Mouse (Mus musculus): ENCODE measurements around the gene Kansl1. TPM values are rescaled to one million over a fixed set of nuclear protein-coding genes. Genes with fewer than 3 reads are reported as not detected.
"Not testable (repeated sequence)": the region's sequence is repeated elsewhere in the genome, so short reads cannot be mapped to it uniquely, and the experiment has no call there.

Gene Kansl1
- 17.5 and 18.3 TPM in 2 replicates for polyA plus RNA-seq (2015; fragmentation: Nextera tagmentation; extraction: Ambion mirVana)

DNA sequence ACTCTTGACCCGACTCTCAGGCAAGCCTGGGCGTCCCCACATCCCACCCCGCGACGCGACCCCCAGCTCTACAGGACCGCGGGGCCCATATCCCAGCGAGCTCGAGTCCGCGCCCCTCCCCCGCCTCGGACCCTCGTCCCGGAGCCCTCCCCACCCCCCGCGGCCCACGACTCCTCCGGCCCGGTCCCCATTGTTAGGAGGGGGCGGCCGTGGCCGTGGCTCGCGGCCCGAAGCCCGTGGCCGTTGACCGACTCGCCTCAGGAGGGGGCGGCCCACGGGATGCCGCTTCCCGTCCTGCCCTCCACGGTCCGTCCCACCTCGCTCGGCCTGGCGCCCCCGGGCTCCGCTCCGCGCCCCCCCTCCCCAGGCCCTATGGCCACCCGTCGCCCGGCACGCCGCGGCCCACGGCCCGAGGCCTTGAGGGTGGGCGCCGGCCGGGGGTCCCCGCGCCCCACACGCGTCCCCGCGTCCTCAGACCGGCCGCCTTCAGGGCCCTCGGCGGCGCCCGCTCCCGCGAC is at the start of gene Kansl1:
Gene Kansl1 (minus strand): TSS at position 111 of the 518 bp plus-strand sequence.
- DNase-seq (ENCODE audit: low spot score), result no peak

DNA sequence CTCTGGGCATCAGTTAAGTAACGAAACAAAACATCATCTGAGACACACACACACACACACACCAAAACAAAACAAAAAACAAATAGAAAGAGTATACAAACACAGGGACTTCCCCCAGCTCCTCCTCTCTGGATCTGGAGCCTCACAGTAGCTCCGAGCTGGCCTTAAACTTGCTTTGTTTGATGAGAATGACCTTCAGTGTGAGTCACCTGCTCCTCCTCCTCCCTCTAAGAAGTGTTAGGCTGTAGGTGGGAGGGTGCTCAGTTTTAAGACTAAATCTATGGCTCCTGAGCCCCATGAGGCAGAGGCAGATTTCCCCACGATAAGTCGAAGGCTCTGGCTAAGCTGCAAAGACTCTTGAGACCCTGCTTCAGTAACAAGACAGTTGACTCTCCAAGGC is 43.8 kb upstream of the Kansl1 start:
- no peak for DNase-seq (ENCODE audit: low spot score)

DNA sequence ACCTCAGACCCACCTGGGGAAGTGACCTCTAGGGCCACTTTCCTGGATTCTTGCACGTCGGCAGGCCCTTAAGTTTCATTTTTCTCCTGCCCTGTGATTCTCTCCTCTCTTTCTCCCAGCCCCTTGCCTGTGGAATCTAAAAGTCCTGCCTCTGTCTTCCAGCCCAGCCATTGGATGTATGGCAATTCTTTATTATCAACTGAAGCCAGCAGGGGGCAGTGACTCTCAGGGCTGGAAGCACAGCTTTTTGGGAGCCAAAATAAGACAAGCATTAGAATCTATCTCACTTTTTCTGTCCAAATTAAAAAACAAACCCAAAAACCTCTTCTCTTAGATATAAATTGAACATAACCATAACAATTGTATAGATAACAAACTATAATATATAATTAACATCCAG is 41.9 kb upstream of the Kansl1 start:
- peak; percentile 43 for DNase-seq (ENCODE audit: low spot score)

DNA sequence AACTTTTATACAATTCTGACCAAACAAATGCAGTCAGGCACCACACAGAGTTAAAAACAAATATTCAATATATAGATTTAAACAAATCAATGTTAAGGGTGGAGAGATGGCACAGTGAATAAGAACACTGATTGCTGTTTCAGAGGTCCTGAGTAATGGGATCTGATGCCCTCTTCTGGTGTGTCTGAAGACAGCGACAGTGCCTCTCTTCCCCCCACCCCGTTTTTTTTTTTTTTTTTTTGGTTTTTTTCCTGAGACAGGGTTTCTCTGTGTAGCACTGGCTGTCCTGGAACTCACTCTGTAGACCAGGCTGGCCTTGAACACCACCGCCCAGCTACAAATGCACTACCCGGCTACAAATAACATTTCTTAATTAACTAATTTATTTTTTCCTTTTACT is 39.8 kb upstream of the Kansl1 start:
- no peak for DNase-seq (ENCODE audit: low spot score)

DNA sequence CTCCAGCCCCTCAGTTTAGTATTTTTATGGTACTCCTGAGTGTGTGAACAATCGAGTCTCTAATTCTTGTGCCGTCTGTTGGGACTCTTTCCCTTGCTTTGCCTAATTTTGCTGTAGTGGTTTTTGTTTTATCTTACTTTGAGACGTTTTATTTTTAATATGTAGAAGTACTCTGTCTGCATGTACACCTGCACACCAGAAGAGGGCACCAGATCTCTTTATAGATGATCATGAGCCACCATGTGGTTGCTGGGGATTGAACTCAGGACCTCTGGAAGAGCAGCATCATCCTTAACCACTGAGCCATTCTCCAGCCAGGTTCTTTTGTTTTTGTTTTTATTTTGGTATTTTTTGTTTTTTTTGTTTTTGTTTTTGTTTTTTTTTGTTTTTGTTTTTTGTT is 19.6 kb upstream of the Kansl1 start:
- no peak for DNase-seq (ENCODE audit: low spot score)

DNA sequence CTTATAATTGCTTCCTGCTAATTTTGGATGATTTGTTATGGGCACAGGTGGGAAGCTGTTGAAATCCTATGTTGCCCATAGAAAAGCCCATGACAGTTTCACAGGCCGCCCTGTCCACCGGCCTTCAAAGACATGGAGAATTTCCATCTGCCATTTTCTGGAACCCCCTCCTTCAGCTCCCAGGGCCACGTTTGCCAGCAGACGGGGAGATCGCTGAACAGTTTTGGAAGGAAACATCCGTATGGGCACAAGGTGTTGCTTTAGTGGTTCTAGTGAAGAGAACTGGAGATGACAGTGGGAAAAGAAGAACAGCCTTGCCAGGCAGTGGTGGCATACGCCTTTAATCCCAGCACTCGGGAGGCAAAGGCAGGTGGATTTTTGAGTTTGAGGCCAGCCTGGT is 13.3 kb upstream of the Kansl1 start:
- no peak for DNase-seq (ENCODE audit: low spot score)

DNA sequence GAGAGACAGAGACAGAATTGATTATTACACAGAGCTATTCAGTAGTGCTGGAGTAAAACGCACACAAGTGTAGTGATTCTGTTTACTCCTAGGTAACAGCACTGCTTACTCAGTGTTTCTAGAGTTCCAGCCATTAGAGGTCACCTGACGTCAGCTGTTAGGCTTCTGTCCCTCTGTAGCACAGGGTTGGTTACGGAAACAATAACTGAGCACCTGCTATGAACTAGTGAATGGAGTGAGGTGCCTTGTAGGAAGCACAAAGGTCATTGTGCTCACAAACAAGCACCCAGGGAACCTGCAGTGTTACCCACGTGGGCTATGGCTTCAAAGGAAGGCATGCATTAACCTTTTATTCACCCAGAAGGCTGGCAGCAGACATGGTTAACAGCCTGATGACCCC is 10.8 kb upstream of the Kansl1 start:
- no peak for DNase-seq (ENCODE audit: low spot score)

DNA sequence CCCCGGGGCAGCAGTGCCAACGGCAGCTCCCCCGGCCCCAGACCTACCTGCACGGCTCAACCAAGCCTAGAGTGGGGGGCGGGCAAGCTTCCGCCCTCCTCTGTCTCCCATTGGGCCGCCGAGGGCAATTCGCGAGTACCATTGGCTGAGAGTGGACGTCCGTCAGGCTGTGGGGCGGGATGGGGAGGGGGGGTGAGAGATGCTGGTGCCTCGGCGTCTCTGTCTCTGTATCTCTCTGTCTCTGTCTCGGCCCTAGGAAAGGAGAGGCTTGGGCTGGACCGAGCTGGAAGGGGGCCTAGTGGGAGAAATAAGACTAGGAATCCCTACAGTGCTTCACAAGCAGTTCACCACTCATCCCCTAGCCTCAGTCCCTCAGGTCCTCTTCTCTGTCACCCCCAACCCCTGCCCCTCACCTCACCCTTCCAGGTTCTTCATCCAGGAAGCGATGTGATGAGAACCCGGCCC is 742 bp upstream of the Kansl1 start:
- DNase-seq (ENCODE audit: low spot score), result peak; percentile 93

DNA sequence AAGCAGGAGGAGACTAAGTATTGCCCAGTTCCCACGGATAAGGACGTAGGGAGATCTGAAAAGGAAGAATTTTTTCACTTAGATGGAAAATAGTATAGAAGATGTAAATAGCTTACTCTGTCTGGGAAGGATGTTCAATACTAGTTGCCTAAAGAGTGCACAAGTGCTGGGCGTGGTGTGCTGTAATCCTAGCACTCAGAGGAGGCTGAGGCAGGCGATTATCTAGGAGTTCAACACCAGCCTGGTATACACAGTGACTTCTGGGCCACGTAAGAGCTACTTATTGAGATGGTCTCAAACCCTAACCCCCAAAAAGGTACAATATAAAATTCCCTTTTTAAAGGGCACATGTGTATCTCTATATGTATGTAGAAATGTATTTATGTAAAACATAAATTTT is 963 bp downstream of the Kansl1 start:
- no peak for DNase-seq (ENCODE audit: low spot score)

DNA sequence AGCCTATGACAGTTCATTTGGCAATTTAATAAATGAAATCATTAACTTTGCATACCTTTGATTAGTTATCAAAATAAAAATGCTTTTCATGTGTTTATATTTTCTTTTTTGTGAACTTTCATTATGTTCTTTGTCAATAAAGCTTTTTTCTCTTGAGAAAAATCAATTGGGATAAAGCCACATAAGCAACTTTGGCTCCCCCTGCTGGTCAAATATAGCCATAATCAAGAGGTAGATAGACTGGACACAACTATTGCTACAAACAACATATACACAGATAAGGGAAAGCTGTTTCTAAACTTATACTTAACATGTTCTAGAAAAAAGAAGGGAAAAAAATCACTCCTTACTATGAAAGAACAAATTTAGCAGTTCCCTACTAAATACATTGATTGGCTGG is 7.1 kb downstream of the Kansl1 start:
- DNase-seq (ENCODE audit: low spot score), result peak; percentile 78

DNA sequence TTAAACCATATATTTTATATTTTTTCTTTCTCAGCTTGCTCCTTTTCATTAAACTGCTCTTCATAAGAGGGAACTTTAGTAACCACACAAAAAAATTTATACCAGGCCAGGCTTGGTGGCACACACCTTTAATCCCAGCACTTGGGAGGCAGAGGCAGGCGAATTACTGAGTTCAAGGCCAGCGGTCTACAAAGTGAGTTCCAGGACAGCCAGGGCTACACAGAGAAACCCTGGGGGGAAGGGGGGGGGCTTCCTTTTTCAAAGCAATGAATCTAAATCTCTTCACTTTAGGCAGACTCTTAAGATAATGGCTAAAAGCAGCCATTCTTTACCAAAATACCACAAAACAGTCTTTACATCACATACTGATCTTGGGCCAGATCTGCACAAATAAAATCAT is 9.0 kb downstream of the Kansl1 start:
- DNase-seq (ENCODE audit: low spot score), result no peak

DNA sequence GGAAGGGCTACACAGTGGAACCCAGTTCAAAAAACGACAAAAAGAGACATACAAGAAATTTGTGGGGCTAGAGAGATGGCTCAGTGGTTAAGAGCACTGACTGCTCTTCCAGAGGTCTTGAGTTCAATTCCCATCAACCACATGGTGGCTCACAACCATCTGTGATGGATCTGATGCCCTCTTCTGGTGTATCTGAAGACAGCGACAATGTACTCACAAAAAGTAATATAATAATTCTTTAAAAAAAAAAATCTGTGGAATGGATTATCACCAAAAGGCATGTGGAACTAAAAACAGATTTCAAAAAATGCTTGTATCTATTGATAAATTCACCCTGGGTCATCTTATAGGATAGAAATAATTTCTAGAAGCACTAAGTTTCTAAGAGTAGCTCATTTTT is 10.2 kb downstream of the Kansl1 start:
- DNase-seq (ENCODE audit: low spot score), result no peak

DNA sequence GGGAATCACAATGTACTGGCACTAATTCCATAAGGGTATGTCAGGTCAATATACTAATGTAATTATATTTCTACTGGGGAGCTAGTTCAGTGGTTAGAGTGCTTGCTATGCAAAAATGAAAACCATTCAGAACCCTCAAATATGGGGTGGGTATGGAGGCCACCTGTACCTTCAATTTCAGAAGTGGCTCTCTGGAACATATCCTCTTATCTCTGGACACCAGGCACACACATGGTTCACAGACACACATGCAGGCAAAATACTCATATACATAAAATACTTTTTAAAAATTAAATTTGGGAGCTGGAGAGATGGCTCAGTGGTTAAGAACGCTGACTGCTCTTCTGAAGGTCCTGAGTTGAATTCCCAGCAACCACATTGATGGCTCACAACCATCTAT is 16.0 kb downstream of the Kansl1 start:
- no peak for DNase-seq (ENCODE audit: low spot score)

DNA sequence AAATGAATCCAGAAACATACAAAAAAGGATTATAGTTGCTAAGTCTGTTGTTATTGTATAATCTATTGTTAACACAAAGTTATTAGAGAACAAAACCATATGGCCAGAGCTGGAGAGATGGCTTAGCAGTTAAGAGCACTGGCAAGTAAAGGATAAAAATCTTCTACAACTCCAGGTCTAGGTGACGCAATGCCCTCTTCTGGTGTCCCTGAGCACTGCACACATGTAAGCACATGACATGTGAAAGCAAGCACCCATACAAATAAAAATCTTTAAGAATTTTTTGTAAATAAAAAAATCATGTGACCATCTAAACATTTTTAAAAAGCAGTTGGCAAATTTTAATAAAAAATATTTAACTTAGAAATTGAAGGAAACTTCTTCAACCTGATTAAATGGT is 17.4 kb downstream of the Kansl1 start:
- no peak for DNase-seq (ENCODE audit: low spot score)

DNA sequence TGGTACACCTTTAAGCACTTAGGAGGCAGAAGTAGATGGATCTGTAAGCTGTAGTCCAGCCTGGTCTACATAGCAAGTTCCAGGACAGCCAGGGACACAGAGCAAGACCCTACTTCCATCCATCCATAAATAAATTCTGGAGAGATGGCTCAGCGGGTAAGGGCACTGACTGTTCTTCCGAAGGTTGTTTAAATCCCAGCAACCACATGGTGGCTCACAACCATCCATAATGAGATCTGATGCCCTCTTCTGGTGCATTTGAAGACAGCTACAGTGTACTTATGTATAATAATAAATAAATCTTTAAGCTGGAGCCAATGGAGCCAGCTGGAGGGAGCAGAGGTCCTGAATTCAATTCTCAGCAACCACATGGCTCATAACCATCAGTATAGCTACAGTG is 20.2 kb downstream of the Kansl1 start:
- not testable (repeated sequence) for DNase-seq (ENCODE audit: low spot score)

DNA sequence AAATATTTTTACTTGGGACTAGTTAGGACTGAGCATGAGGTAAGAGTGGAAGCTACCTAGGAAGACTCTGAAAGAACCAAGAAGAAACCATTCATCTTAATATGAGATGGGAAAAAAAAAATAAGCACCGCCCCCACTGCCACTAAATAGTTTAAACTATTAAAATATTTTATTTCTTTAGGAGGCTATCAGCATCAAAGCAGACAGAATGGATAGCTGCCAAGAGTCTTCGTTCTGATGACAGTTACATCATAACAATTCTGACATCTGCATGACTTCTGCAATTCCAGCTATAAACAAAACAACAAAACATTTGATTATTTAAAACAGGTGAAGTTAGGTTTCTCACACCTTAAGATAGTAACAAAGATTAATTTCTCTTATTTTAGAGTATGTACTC is 23.1 kb downstream of the Kansl1 start:
- no peak for DNase-seq (ENCODE audit: low spot score)

DNA sequence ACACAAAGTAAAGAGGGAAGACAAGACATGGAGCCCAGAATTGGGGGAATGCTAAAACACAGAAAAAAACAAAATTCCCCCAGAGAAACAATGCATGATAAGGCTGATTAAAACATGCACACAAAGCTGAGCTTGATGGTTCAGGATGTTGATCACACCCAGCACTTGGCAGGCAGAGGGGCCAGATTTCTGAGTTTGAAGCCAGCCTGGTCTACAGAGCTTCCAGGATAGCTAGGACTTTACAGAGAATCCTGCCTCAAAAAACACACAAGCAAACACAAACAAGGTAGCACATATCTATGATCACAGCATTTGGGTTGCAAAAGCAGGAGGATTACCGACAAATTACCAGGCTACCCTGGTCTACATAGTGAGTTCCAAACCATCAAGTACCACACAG is 23.6 kb downstream of the Kansl1 start:
- DNase-seq (ENCODE audit: low spot score), result no peak

DNA sequence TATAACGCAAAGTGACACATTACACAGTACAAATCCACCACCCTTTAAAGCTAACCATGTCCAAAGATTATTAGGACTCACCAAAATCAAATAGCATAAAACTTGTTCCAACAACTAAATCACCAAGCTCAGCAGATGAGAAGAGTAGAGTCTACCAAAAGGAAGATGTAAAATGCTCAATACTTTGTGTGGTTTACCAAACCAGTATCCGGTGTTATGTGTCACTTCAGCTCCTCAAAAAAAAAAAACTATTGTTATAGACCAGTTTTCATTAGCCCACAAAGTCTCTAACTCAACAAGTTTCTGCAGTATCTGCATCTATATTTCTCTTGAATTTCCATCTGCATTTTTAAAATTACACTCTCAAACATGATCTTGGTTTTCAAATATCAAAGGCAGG is 25.3 kb downstream of the Kansl1 start:
- DNase-seq (ENCODE audit: low spot score), result peak; percentile 5

DNA sequence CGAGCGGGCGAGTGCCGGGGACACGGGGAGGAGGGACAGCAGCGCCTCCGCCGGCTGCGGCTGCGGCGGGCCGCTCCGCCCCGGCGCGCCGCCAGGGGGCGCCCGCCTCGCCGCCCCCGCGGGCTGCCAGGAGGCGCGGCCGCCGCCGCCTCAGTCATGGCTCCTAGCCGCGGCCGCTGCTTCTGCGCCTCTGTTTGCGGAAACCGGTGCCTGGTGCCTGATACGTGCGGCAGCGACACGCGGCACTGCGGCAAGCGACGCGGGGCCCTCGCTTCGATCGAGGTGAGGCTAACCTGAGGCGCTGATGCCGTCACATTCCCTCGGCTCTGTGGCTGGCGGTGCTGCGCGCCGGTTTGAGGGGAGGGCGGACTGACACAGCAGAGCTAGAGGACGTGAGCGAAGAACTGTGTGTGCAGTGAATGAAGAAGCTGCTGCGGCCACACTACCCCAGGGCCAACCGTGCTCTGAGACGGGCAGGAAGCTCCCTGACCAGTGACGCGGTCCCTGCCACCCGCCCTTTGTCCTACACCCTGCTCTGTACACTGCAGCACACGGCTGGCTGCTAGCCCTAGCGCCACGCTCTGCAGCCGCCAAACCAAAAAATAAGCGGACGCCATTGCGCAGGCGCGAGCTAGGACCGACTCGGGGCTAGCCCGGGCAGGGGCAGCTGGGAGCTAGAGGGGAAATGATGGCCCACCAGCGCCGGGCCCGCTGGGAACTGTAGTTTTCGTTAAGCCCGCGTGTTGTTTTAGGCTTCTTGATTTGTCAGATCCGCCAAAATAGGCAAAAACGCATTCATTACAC is 26.1 kb downstream of the Kansl1 start:
- DNase-seq (ENCODE audit: low spot score), result peak; percentile 96

DNA sequence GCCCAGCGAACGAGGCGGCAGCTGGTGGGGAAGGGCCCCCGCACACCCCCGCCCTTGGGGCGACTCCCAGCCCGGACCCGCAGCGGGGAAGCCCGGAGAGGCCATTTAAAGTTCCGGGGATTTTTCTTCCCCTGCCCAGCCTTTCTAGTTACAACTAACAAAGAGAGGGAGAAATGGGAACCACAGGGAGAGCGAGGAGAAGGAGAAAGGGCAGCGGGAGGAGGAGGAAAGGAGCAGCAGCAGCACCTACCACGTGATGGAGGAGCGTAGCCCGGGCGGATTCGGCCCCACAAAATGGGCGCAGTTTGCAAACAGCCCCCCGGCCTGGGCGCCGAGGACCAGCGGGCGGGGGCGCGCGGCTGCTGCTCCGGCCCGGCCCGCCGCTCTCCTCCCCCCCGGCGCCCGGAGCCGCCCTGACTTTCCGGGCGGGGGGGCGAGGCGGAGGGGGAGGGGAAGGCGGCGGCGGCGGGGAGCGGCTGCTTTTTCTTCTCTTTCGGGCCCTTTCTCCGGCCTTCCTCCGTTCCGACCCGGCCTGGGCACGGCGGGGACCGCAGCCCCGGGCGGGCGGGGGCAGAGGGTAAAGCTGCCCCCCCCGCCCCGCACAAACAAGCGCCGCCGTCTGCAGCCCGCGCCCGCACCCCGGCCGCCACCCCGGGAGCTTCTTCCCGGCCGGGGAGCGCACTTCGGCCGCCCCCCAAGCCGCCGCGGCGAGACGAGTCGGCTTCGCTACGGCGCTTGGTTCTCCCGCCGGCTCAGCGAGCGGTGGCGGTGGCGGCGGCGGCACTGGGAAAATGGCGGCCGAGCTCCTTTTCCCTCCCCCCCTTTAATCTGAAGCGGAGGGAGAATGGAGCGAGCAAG is 27.0 kb downstream of the Kansl1 start:
- DNase-seq (ENCODE audit: low spot score), result peak; percentile 64

DNA sequence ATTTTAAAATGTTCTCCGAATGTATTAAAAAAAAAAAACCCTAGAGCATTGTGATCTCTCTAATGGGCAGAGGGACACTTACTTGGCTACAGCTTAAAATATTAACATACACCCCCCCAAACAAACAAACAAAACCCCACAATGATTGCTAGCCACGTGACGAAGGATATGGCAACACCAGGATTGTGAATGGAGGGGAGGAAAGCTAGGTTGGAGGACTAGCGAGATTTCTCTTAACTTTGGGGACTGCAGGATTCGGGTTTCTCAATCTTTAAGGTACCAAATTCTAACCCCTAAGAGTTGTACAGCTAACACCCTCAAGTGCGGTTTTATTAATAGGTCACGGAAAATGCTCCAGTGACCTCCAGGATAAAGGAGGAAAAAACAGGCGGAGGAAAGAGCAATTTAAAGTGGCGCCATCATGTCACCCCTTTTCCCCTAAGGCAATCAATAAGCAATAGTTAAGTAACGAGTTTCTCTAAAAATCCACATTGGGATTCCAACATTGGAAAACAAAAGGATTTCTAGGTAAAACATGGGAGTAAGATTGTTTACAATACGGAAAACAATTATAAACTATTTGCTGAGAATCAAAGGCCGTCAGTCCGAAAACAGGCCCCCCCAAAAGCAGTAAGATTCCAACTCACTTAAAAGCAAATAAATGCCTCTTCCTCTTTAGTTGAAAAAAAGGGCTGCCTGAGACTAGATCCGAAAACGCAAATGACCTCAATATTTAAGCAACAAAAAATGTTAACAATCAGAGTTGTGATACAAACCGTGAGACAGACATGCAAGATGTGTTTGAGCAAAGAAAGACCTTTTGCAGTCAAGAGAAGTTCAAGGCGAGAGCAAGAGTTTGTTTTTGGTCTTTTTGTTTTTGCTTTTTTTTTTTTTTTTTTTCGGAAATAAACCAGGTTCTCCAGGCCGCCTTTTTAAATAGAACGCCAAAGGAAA is 27.9 kb downstream of the Kansl1 start:
- DNase-seq (ENCODE audit: low spot score), result peak; percentile 11
